Mouse (Mus musculus) fibroblast of lung, adult 2 months (primary cell): Measurements from ENCODE around the gene Il2rg.
A peak's percentile ranks its signal among the peaks of the same experiment; 100 is the strongest.

Source experiments
- DNase-seq: peaks from one replicate; pipeline ENCODE4 v3.0.0-alpha.2; 2011; ENCODE audit warnings: low read depth

The Il2rg gene

GRCm38 (mm10) chrX:101260441-101261325, 7.4 kb downstream of the Il2rg start:
- DNase-seq = no peak

- DNase-seq = no peak
Observed at GRCm38 (mm10) chrX:101256603-101257002, 11.5 kb downstream of the Il2rg start.

- no peak for DNase-seq
Observed at GRCm38 (mm10) chrX:101254740-101255139, 13.3 kb downstream of the Il2rg start.

- peak; percentile 69 for DNase-seq
Observed at GRCm38 (mm10) chrX:101253952-101254729, 13.9 kb downstream of the Il2rg start, which contains the start of gene Foxo4. Gene Foxo4, plus strand, starts transcription at chrX:101254528.

GRCm38 (mm10) chrX:101245011-101245410, 23.0 kb downstream of the Il2rg start:
- no peak for DNase-seq

- no peak for DNase-seq
Observed at GRCm38 (mm10) chrX:101222796-101223162, 45.3 kb downstream of the Il2rg start.

- DNase-seq = peak; percentile 76
Observed at GRCm38 (mm10) chrX:101221834-101222795, 45.9 kb downstream of the Il2rg start, which contains the start of gene Snx12. Gene Snx12, minus strand, starts transcription at chrX:101222563.
